29 mouse cellular contexts compared by ENCODE assay signal in the genomic region with DNA sequence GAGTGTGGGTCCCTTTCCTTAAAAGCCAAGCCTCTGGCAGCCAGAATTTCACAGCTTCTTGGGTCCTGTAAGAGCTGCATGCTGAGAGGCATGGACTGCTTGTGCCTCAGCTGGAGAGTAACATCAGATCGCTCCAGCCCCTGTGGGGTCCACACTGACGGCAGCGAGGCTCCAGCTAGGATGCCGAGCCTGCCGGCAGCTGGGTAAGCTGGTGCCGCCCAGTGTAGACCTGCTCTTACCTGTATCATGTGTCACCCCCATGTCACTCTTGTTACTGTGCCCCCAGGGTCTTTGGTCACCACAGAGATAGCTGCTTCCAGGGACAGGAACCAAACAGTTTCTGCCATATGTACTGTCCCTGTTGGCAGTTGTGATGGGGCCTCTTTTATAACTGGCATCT. TPM values are rescaled to one million over a fixed set of nuclear protein-coding genes. Genes with fewer than 3 reads are reported as not detected.
"Had no signal": no experiment of that assay in that cellular context is flagged by ENCODE, and none has a peak within 500 bp of the region (broad histone marks: within the 10 kb centered on the region; RNA-seq: fewer than 3 reads in every experiment).

No protein-coding gene starts in this region.

- H3K4me2 ChIP-seq: embryonic facial prominence, embryonic 13.5 days; embryonic facial prominence, embryonic 15.5 days; forebrain, embryonic 12.5 days; forebrain, embryonic 13.5 days; forebrain, embryonic 15.5 days had no signal

- DNase-seq: cerebellum, adult 2 months; cerebellum, adult 8-10 months; cerebellum, adult 9-10 months; cerebellum, adult 9-11 months; cerebellum, postnatal 10 days; cerebellum, postnatal 14 days; cerebellum, postnatal 25 days; cerebellum, postnatal 36 days; embryo, embryonic 11 days; forebrain, postnatal 0 days; gastrocnemius, adult 2 months; gastrocnemius, postnatal 10 days; gastrocnemius, postnatal 14 days; gastrocnemius, postnatal 25 days; gastrocnemius, postnatal 36 days; heart, adult 18-20 months; heart, adult 2 months had no signal

- ATAC-seq: forebrain, embryonic 13.5 days; forebrain, embryonic 14.5 days; forebrain, embryonic 15.5 days; forebrain, embryonic 16.5 days; forebrain, postnatal 0 days had no signal

- H3K9me3 ChIP-seq: embryonic facial prominence, embryonic 13.5 days; embryonic facial prominence, embryonic 15.5 days; forebrain, embryonic 10.5 days; forebrain, embryonic 12.5 days; forebrain, embryonic 13.5 days; forebrain, embryonic 15.5 days; heart, embryonic 10.5 days had no signal

- H3K27ac ChIP-seq: embryonic facial prominence, embryonic 13.5 days; embryonic facial prominence, embryonic 15.5 days; forebrain, embryonic 10.5 days; forebrain, embryonic 12.5 days; forebrain, embryonic 13.5 days; forebrain, embryonic 15.5 days; gastrocnemius, adult 2 months; heart, adult 2 months; heart, embryonic 10.5 days had no signal

- H3K9ac ChIP-seq: embryonic facial prominence, embryonic 13.5 days; embryonic facial prominence, embryonic 15.5 days; forebrain, embryonic 12.5 days; forebrain, embryonic 13.5 days; forebrain, embryonic 15.5 days; forebrain, postnatal 0 days had no signal

- H3K27me3 ChIP-seq: embryonic facial prominence, embryonic 13.5 days; embryonic facial prominence, embryonic 15.5 days; forebrain, embryonic 12.5 days; forebrain, embryonic 13.5 days; forebrain, embryonic 15.5 days had no signal

- H3K4me3 ChIP-seq: embryonic facial prominence, embryonic 13.5 days; embryonic facial prominence, embryonic 15.5 days; erythroblast, embryonic 14.5 days; forebrain, embryonic 10.5 days; forebrain, embryonic 12.5 days; forebrain, embryonic 13.5 days; forebrain, embryonic 15.5 days; gastrocnemius, adult 2 months; heart, adult 2 months; heart, embryonic 10.5 days had no signal

RNA-seq across cellular contexts. Expression of a gene that starts 1.8 kb away (rescaled TPM):
- total RNA-seq: common myeloid progenitor, adult 5-6 weeks; granulocyte monocyte progenitor cell, adult 5-6 weeks had no signal
- polyA plus RNA-seq: forebrain, embryonic 10.5 days had no signal
